Mouse (Mus musculus) 3134 (cell line): ENCODE measurements at regions not wholly inside any gene's neighbourhood (a gene's known extent, or its start where the extent isn't known, plus 50 kb on each side); places are given as distances from the start of the nearest gene placed in this dataset.

Experiments used
- DNase-seq: peaks from one replicate; pipeline ENCODE4 v3.0.0-alpha.2; 2011; ENCODE audit warnings: low spot score; ENCODE audit not compliant: insufficient read length; ENCODE audit errors: extremely low read depth

- no peak for DNase-seq
Observed at GRCm38 (mm10) chr9:30848249-30848648, 74.0 kb downstream of the Adamts15 start.

- no peak for DNase-seq
Observed at GRCm38 (mm10) chr9:30845609-30846290, 76.5 kb downstream of the Adamts15 start.

GRCm38 (mm10) chr9:30844079-30844563, 78.1 kb downstream of the Adamts15 start:
- no peak for DNase-seq

GRCm38 (mm10) chr9:30834908-30835307, 87.3 kb downstream of the Adamts15 start:
- no peak for DNase-seq

- DNase-seq: no peak
Observed at GRCm38 (mm10) chr9:30834565-30834905, 87.7 kb downstream of the Adamts15 start.

DNA sequence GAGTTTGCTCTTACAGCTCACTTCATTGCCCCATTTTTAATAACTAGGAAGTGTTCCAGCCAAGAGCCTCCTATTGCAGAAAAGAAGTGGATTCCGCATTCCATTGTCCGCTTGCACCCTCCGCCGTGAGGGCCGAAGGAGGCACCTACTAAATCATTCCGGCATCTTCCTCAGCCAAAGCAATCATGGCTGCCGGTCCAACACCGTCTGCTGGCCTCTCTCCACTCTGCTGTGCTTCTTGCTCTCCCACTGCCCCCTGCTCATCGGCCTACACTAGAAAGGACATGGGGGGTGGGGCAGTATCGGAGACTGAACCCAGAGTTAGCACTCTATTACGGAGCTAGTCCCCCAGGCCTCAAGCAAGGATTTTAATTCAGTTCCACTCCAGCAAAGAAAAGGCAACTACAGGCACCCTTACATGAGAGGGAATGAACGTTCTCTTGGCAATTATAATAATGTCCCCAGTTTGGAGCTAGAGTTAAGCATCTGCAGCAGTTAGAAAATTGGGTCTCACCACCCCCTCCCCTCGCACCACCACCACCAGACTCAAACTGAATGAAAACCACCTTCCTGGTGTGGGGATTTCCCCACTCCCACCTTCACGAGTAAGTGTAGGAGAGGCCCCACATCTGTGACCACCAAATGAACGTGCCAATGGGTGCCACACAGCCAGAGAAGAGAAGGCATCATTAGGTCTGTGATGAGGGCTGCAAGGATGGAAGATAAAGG, 88.3 kb downstream of the Adamts15 start:
- no peak for DNase-seq

DNA sequence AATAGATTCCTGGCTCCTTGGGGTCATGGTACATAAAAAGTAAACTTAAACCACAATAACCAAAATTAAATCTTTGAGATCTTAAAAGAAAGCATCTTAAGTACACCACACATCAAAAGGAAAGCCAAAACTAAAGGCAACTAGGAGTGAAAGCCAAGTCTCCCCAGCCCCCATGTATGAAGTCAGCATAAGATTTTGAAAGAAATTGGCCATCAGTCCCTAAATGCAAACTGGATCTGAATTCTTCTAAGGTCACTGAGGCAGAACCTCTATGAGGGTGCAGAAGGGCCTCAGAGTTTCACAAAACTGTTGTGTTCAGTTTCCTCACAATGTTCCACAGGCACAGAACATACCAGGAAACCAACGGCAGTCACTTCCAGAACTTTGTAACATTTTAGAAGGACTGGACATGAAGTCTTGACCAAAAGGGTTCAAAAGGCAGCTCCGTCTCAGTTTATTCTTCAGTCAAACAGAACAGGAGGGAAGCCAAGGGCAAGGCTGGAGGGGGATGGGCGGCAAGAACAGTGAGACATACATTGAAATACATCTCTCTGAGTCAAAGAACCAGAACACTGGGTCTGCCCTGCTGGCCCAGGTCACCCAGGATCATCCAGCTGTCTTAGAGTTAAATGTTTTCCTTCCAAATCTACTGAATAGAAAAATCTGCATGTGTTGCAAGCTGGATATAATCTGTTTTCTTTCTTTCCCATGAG, 92.9 kb downstream of the Adamts15 start:
- no peak for DNase-seq

DNA sequence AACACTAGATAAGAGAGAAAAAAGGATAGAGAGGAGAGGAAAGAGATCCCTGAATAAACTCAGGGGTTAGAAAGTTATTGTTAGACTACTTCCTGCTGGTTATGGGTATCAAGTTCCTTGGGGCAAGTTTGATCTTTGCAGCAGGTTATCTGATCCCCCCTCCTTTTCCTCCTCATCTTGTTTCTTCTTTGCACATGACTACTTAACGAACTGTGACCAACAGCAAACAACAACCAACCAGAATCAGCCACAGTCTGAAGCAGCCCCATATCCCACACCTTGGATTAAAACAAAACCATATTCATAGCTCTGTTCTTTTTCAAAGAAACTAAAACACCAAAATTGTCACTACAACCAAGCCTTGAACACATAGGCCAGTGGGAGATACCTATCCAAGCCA, 94.5 kb downstream of the Adamts15 start:
- no peak for DNase-seq

GRCm38 (mm10) chr9:30824056-30824625, 98.1 kb downstream of the Adamts15 start:
- DNase-seq: no peak

GRCm38 (mm10) chr9:30820806-30821375, 101.4 kb downstream of the Adamts15 start:
- no peak for DNase-seq

- DNase-seq: no peak
Observed at GRCm38 (mm10) chr9:30813246-30813645, 109.0 kb downstream of the Adamts15 start.

GRCm38 (mm10) chr9:30810843-30811242, 111.4 kb downstream of the Adamts15 start:
- no peak for DNase-seq

DNA sequence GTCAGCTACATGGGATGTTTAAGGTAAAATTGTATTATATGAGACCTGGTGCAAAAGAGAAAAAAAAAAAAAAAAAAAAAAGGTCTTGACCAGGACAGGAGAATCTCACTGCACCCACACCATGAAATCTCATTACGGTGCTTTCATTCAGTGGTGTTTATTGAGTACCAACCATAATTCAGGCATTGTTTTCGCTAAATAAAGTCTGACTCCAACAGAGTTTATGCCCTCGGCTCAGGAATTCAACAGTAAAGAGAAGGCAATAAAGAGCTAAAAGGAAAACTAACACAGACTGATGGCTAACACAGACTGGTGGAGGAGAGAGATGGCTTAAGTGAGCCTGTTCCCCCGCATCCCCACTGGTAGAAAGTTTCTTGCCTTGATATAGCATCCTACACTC, 112.0 kb downstream of the Adamts15 start:
- DNase-seq: no peak

GRCm38 (mm10) chr9:30808863-30809491, 113.3 kb downstream of the Adamts15 start:
- no peak for DNase-seq

DNA sequence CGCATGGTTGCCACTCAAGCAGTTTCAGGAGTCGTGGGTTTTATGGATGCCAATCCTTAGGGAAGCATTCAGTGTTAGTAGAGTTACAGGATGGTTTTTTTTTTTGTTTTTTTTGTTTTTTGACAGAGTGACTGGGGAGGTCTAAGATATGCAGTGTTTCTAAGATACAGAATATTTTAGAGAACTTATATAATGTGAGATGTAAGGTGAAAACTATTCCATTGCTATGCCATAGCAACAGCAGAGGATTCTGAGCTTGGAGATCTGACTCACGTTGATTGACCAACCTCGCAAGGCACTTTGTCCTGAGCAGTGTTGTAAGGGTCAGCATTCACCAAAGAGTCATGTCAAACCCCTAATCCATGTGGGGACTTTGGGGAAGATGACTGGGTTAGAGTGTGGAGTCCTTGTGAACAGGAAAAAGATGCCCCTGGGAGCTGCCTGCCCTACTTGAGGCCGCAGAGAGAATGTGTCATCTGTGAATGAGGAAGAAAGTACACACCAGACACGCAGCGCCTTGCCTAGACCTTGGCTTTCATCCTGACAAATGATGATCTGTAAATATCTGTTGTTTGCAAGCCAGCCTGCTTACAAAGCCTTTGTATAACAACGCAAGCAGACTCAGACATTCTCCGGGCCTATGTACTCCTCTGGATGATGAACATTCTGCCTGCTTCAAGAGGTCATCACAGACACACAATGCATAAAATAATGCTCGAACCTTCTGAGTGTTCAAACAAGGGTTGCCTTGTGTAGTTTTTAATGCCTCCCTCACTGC, 118.3 kb downstream of the Adamts15 start:
- DNase-seq: no peak

- no peak for DNase-seq
Observed at GRCm38 (mm10) chr9:30802826-30803225, 119.4 kb downstream of the Adamts15 start.

DNA sequence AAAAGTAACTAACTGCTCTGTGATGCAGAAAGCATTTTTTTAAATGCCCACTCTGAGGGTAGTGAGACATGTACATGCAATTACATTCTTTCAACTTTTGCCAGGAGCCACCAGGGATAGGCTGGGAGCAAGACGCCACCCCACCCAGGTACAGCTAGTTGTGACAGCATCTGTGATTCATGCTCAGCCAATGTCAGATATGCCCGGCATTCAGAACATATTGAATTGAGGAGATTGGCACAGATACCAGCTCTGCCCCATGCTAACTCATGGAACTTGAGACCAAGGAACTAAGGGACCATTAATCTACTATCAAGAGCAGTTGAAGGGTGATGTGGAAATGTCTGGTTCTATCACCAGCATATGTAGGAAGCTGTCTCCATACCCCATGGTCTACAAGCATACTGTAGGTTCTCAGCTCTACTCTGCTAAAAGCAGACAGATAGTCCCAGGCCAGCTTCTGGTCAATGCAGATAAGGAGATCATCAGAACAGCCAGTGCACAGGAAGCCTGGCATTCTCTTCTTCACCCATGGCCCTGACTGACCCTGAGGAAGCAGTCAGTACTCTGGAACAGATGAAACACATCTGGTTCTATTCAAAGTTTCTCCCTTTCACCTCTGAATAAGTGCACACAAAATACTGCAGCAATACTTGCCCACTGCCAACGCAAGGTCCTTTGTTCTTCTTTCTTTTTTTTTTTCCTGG, 127.4 kb downstream of the Adamts15 start:
- peak; percentile 42 for DNase-seq

DNA sequence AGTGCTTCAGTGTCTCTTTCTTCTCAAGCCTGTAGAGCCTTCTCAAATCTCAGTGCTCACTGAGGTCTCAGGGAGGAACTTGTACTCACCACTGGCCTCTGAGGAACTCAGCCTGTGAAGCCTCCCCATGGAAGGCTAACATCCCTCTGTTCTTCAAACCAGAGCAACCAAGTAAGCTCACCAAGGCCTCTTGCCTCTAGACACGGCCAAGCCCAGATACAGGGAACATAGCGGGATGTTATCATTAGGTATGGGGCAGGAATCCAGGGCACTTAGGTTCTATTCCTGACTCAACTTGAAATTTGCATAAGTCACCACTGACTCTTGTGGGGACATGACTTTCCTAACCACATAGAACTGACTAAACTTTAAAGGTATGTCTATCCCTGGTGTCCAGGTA, 141.0 kb downstream of the Adamts15 start:
- DNase-seq: no peak

- DNase-seq: no peak
Observed at GRCm38 (mm10) chr9:30777816-30778215, 144.4 kb downstream of the Adamts15 start.
